In genomic region chr1:174598226-174598625, GRCm38 (mm10) we compare ENCODE assay signal across 26 mouse cellular contexts.
DNase-seq lines count a peak whose midpoint lies in the region; ATAC-seq and TF ChIP-seq lines count a peak whose summit lies in the region.
"Had no signal": no experiment of that assay in that cellular context is flagged by ENCODE, and none has a peak within 500 bp of the region (broad histone marks: within the 10 kb centered on the region; RNA-seq: fewer than 3 reads in every experiment).

No protein-coding gene starts in this region.

- H3K4me1 ChIP-seq in heart, embryonic 13.5 days: peaks cover 17% of the 10 kb centered on the region
- H3K4me1 ChIP-seq: embryonic facial prominence, embryonic 12.5 days; embryonic facial prominence, embryonic 15.5 days had no signal

- H3K4me3 ChIP-seq in heart, embryonic 13.5 days: no peak overlapping the region
- no peak overlapping the region for H3K4me3 ChIP-seq in layer of hippocampus, adult 2 months
- H3K4me3 ChIP-seq: embryonic facial prominence, embryonic 12.5 days; embryonic facial prominence, embryonic 15.5 days had no signal

- no peak for DNase-seq in frontal cortex, postnatal 36 days (ENCODE audit: low spot score in 2 of 2)
- no peak for DNase-seq in heart, adult 18-20 months
- peak in 1 of 2 experiments; percentile 20 for DNase-seq in layer of hippocampus, adult 2 months (ENCODE audit: low spot score in 2 of 2)
- DNase-seq in layer of hippocampus, adult 8-10 months (ENCODE audit: low spot score in 2 of 2): no peak
- peak; percentile 17 for DNase-seq in right cerebral cortex, adult 18-20 months
- DNase-seq in right cerebral cortex, postnatal 4 days: no peak
- DNase-seq: adrenal gland, adult 8-10 months; adrenal gland, postnatal 36 days; cerebellum, adult 11 months; cerebellum, adult 2 months; cerebellum, adult 9-11 months; cerebellum, postnatal 25 days; forebrain, postnatal 0 days; gastrocnemius, postnatal 10 days; heart, postnatal 10 days; heart, postnatal 4 days had no signal

- H3K27ac ChIP-seq in heart, embryonic 13.5 days (replicated peaks): no peak overlapping the region
- peak overlapping the region; percentile 29 for H3K27ac ChIP-seq in layer of hippocampus, adult 2 months
- H3K27ac ChIP-seq: embryonic facial prominence, embryonic 12.5 days; embryonic facial prominence, embryonic 15.5 days; hindbrain, embryonic 14.5 days; hindbrain, postnatal 0 days had no signal

- H3K9ac ChIP-seq in heart, embryonic 13.5 days: no peak overlapping the region
- H3K9ac ChIP-seq: embryonic facial prominence, embryonic 12.5 days; embryonic facial prominence, embryonic 15.5 days; forebrain, postnatal 0 days; hindbrain, embryonic 14.5 days had no signal

- peak overlapping the region; percentile 27; the same call in 1 of the 2 replicates for H3K4me2 ChIP-seq in heart, embryonic 13.5 days
- H3K4me2 ChIP-seq: embryonic facial prominence, embryonic 12.5 days; embryonic facial prominence, embryonic 15.5 days; hindbrain, embryonic 14.5 days had no signal

- H3K27me3 ChIP-seq in heart, embryonic 13.5 days (replicated peaks): no peaks in the 10 kb centered on the region
- H3K27me3 ChIP-seq: embryonic facial prominence, embryonic 12.5 days; embryonic facial prominence, embryonic 15.5 days had no signal

- no peaks in the 10 kb centered on the region for H3K36me3 ChIP-seq in heart, embryonic 13.5 days
- H3K36me3 ChIP-seq: embryonic facial prominence, embryonic 12.5 days; embryonic facial prominence, embryonic 15.5 days had no signal

- H3K9me3 ChIP-seq in heart, embryonic 13.5 days: no peaks in the 10 kb centered on the region
- H3K9me3 ChIP-seq: embryonic facial prominence, embryonic 12.5 days; embryonic facial prominence, embryonic 15.5 days had no signal

- ATAC-seq in frontal cortex, adult (ENCODE audit: low TSS enrichment): peak; percentile 91
- no peak for ATAC-seq in heart, embryonic 13.5 days (ENCODE audit: extremely low read depth, insufficient number of reproducible peaks, low FRiP score, low TSS enrichment)
- ATAC-seq: activated CD4-positive, CD25-positive, alpha-beta regulatory T cell, adult 4 months; forebrain, embryonic 14.5 days; forebrain, postnatal 0 days; hindbrain, postnatal 0 days; inflammation-experienced regulatory T-cells, adult 6 months; intestine, embryonic 16.5 days had no signal

- 0 out of 2 replicates have a peak, but pooled peaks have one; percentile 7 for TF ChIP-seq CTCF in layer of hippocampus, adult 2 months (conservative IDR thresholded peaks at IDR 0.05)

- WGBS in heart, embryonic 13.5 days: 36% methylated on average over 6 of the region's 6 CpGs
